Mouse (Mus musculus) embryonic fibroblast, embryonic 13.5 days (primary cell): ENCODE measurements around the gene Serpinb5.

Experiments used
- CTCF ChIP-seq: IDR thresholded peaks from 2 replicates; pipeline ENCODE4 v1.5.1; 2011; ENCODE audit warnings: mild to moderate bottlenecking, control low read depth, low read length, moderate library complexity, borderline replicate concordance; ENCODE audit not compliant: insufficient read depth
- POLR2A ChIP-seq: IDR thresholded peaks from 2 replicates; pipeline ENCODE4 v1.6.1; 2011; ENCODE audit warnings: low read depth, mild to moderate bottlenecking, control low read depth, low read length, moderate library complexity

DNA sequence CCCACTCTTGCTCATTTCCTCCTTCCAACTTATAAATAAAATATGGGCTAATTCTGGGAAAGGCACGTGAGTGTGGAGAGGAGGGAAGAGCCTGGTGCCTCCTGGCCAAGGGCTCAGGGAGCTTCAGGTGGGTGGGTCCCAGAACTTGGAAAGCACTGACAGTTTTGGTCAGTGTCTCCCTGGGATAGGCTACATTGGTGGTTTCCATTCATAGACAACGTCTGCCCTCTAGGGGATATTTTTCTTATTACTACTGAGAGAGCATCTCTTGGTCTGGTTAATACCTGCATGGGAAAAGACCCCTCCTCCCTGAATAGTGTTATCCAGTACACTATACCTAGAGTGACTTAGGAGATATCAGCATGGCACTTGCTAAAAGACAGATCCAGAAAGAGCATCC is 22.8 kb downstream of the Serpinb5 start:
- TF ChIP-seq CTCF = no peak
- no peak for TF ChIP-seq POLR2A
